Mouse (Mus musculus): ENCODE measurements around the gene 4930572O03Rik. TPM values are rescaled to one million over a fixed set of nuclear protein-coding genes. Genes with fewer than 3 reads are reported as not detected.
"Not testable (repeated sequence)": the region's sequence is repeated elsewhere in the genome, so short reads cannot be mapped to it uniquely, and the experiment has no call there.

4930572O03Rik gene
- polyA plus RNA-seq, 1 experiment = not detected

- not testable (repeated sequence) for H3K27ac ChIP-seq (ENCODE audit: insufficient read depth, low read length); H3K4me1 ChIP-seq (ENCODE audit: control insufficient read depth, insufficient read depth, low read length); H3K4me3 ChIP-seq (ENCODE audit: insufficient read depth, low read length)
These were observed 7.0 kb upstream of the 4930572O03Rik start for GRCm38 (mm10) chr5:15663847-15664246.

- not testable (repeated sequence) for H3K4me3 ChIP-seq (ENCODE audit: insufficient read depth, low read length); H3K4me1 ChIP-seq (ENCODE audit: control insufficient read depth, insufficient read depth, low read length); H3K27ac ChIP-seq (ENCODE audit: insufficient read depth, low read length)
These were observed 4.5 kb downstream of the 4930572O03Rik start for GRCm38 (mm10) chr5:15652334-15652733.

DNA sequence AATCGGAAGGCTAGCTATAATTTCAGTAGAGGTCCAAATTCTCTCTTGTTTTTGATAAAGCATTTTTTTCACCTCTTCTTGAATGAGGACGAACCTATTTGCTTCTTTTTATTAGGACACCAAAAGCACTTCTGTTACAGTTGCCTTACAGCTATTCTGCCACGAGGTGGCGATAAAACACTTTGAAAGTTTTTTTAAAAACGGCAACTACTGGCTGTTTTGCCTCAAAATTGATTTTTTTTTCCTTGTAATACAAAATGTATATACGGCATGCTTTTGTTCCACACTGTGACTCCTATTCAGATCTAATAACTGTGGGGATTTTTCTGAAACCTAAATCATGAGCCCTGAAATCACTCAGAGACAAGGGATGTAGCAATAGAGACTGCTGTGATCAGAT, 11.2 kb downstream of the 4930572O03Rik start:
- H3K27ac ChIP-seq (ENCODE audit: insufficient read depth, low read length); H3K4me1 ChIP-seq (ENCODE audit: control insufficient read depth, insufficient read depth, low read length); H3K4me3 ChIP-seq (ENCODE audit: insufficient read depth, low read length): not testable (repeated sequence)

GRCm38 (mm10) chr5:15637637-15638036, 19.2 kb downstream of the 4930572O03Rik start:
- H3K4me3 ChIP-seq (ENCODE audit: insufficient read depth, low read length); H3K4me1 ChIP-seq (ENCODE audit: control insufficient read depth, insufficient read depth, low read length); H3K27ac ChIP-seq (ENCODE audit: insufficient read depth, low read length): not testable (repeated sequence)

DNA sequence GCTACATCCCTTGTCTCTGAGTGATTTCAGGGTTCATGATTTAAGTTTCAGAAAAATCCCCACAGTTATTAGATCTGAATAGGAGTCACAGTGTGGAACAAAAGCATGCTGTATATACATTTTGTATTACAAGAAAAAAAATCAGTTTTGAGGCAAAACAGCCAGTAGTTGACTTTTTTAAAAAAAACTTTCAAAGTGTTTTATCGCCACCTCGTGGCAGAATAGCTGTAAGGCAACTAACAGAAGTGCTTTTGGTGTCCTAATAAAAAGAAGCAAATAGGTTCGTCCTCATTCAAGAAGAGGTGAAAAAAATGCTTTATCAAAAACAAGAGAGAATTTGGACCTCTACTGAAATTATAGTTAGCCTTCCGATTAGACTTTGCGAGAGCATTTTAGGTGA, 26.8 kb downstream of the 4930572O03Rik start:
- H3K4me3 ChIP-seq (ENCODE audit: insufficient read depth, low read length); H3K4me1 ChIP-seq (ENCODE audit: control insufficient read depth, insufficient read depth, low read length); H3K27ac ChIP-seq (ENCODE audit: insufficient read depth, low read length): not testable (repeated sequence)

DNA sequence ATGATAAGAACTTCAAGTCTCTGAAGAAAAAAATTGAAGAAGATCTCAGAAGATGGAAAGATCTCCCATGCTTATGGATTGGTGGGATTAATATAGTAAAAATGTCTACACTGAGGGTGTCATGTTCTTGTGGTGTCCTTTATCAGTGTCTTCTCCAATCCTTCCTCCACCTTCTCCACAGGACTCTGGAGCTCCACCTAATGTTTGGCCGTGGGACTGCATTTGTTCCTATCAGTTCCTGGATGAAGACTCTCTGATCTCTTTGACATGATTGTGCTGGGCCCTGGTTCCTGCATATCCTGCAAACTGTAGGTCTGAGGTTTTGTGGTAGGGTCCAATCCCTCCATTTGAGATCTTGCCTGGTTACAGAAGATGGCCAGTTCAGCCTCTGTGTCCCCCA, 28.7 kb downstream of the 4930572O03Rik start:
- not testable (repeated sequence) for H3K27ac ChIP-seq (ENCODE audit: insufficient read depth, low read length); H3K4me1 ChIP-seq (ENCODE audit: control insufficient read depth, insufficient read depth, low read length); H3K4me3 ChIP-seq (ENCODE audit: insufficient read depth, low read length)

DNA sequence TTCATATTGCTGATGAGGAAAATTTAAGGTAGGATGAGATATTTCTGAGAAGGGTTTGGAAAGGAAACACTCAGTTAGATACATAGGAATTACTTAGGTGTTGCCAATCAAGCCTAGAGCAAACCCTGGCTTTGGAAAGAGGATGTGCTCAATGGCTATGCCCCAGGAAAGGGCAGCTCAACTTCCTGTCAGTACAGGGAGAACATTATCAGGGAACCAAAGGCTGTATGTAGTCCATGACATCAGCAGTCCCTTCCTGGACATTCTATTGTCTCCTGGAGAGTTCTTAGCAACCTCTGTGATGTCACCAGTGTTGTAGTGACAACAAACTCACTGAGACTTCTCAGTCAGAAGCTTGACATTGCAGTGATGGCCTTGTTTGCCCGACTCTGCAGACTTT, 38.1 kb downstream of the 4930572O03Rik start, which contains the start of gene Speer4d:
Gene Speer4d (plus strand): TSS at position 301 of the 400 bp plus-strand sequence.
- not testable (repeated sequence) for H3K4me1 ChIP-seq (ENCODE audit: control insufficient read depth, insufficient read depth, low read length)

GRCm38 (mm10) chr5:15616195-15616594, 40.7 kb downstream of the 4930572O03Rik start:
- H3K4me3 ChIP-seq (ENCODE audit: insufficient read depth, low read length); H3K27ac ChIP-seq (ENCODE audit: insufficient read depth, low read length); H3K4me1 ChIP-seq (ENCODE audit: control insufficient read depth, insufficient read depth, low read length): not testable (repeated sequence)

More for the DNA sequence above, 38.1 kb downstream of the 4930572O03Rik start, which contains the start of gene Speer4d:
- H3K4me3 ChIP-seq (ENCODE audit: insufficient read depth, low read length); H3K27ac ChIP-seq (ENCODE audit: insufficient read depth, low read length): not testable (repeated sequence)

DNA sequence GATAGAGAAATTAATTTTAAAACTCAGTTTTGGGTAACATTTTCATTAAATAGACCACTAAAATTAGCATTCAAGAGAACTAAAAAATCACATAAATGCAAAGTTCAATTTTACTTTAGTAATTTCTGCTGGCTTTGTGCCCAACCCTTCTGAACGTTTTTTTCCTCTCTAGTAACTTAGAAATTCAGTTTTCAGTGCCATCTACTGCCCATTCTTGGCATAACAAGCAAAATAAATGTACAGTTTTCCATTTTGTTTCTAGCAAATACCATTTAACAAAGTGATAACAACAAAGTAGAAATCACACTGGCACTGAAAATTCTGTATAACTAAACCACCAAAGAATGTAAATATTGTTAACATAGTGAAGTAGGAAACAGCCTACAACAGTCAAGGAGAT, 46.2 kb downstream of the 4930572O03Rik start:
- not testable (repeated sequence) for H3K4me3 ChIP-seq (ENCODE audit: insufficient read depth, low read length); H3K4me1 ChIP-seq (ENCODE audit: control insufficient read depth, insufficient read depth, low read length); H3K27ac ChIP-seq (ENCODE audit: insufficient read depth, low read length)

DNA sequence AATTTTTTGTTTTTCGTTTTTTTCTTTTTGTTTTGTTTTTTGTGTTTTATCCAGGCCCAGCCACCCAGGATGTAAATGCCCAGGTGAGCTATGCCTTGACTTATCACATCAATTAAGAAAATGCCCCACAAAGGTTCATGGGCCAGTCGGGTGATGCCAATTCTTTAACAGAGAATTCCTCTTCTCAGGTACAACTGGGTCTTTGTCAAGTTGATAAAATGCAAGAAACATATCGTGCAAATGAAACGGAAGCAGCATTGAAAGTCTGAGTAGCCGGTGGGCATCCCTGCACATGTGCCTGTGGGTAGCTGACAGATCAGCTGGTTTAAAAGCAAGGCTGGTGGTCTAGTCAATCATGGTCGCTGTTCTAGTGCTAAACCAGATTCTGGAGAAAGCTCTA, 50.2 kb downstream of the 4930572O03Rik start:
- H3K27ac ChIP-seq (ENCODE audit: insufficient read depth, low read length); H3K4me1 ChIP-seq (ENCODE audit: control insufficient read depth, insufficient read depth, low read length): not testable (repeated sequence)

GRCm38 (mm10) chr5:15603585-15603984, 53.3 kb downstream of the 4930572O03Rik start:
- not testable (repeated sequence) for H3K27ac ChIP-seq (ENCODE audit: insufficient read depth, low read length); H3K4me1 ChIP-seq (ENCODE audit: control insufficient read depth, insufficient read depth, low read length); H3K4me3 ChIP-seq (ENCODE audit: insufficient read depth, low read length)

More for the DNA sequence above, 50.2 kb downstream of the 4930572O03Rik start:
- not testable (repeated sequence) for H3K4me3 ChIP-seq (ENCODE audit: insufficient read depth, low read length)

DNA sequence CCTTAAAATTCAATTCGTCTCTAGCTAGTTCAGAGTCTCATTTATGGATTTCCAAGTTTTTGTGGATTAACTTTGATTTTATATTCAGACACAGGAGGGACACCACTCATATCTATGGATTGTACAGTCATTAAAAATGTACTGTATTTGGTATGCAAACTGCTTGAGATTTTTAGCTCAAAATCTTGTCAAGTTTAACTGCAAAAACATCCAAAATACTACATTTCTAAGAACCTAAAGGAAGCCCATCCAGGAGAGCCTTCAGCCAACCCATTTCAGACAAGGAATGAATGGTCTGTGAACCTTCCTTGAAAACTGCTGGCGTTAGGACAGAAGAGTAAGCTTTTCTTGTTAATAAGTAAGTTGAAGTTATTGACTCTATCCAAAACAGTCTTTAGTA, 53.9 kb downstream of the 4930572O03Rik start:
- H3K27ac ChIP-seq (ENCODE audit: insufficient read depth, low read length); H3K4me1 ChIP-seq (ENCODE audit: control insufficient read depth, insufficient read depth, low read length); H3K4me3 ChIP-seq (ENCODE audit: insufficient read depth, low read length): not testable (repeated sequence)

- not testable (repeated sequence) for H3K4me3 ChIP-seq (ENCODE audit: insufficient read depth, low read length); H3K4me1 ChIP-seq (ENCODE audit: control insufficient read depth, insufficient read depth, low read length); H3K27ac ChIP-seq (ENCODE audit: insufficient read depth, low read length)
These were observed 54.4 kb downstream of the 4930572O03Rik start for GRCm38 (mm10) chr5:15602424-15602947.

Other genes starting within 250 kb of the 4930572O03Rik start
- gene Gm21149, start 180.5 kb downstream of the 4930572O03Rik start, polyA plus RNA-seq (2011; ENCODE audit: insufficient read length, low read depth, missing spikeins) = not detected in 2 replicates
- not detected in 2 replicates for gene Gm21190, start 127.8 kb downstream of the 4930572O03Rik start, polyA plus RNA-seq (2011; ENCODE audit: insufficient read length, low read depth, missing spikeins)
- gene Gm21083, start 79.7 kb downstream of the 4930572O03Rik start, polyA plus RNA-seq (2011; ENCODE audit: insufficient read length, low read depth, missing spikeins) = not detected in 2 replicates
- not detected in 2 replicates for gene Speer4d, start 38.0 kb downstream of the 4930572O03Rik start, polyA plus RNA-seq (2011; ENCODE audit: insufficient read length, low read depth, missing spikeins)
- not detected in 2 replicates for gene Speer4c, start 57.2 kb upstream of the 4930572O03Rik start, polyA plus RNA-seq (2011; ENCODE audit: insufficient read length, low read depth, missing spikeins)

Data from embryonic fibroblast, embryonic 13.5 days (primary cell).